Mouse (Mus musculus) lung, postnatal 14 days (tissue): Measurements from ENCODE around the gene Lrmp.

Experiments
- DNase-seq: peaks from one replicate; pipeline ENCODE4 v3.0.0; 2021

Gene Lrmp

GRCm38 (mm10) chr6:145210056-145210680, 94.7 kb downstream of the Lrmp start:
- no peak for DNase-seq

- DNase-seq, result peak; percentile 99
These were observed 95.4 kb downstream of the Lrmp start, which contains the start of the genes Casc1 and Etfrf1 for GRCm38 (mm10) chr6:145210816-145211338. Gene Casc1, minus strand, starts transcription at chr6:145211005. Gene Etfrf1, plus strand, starts transcription at chr6:145211134.

DNA sequence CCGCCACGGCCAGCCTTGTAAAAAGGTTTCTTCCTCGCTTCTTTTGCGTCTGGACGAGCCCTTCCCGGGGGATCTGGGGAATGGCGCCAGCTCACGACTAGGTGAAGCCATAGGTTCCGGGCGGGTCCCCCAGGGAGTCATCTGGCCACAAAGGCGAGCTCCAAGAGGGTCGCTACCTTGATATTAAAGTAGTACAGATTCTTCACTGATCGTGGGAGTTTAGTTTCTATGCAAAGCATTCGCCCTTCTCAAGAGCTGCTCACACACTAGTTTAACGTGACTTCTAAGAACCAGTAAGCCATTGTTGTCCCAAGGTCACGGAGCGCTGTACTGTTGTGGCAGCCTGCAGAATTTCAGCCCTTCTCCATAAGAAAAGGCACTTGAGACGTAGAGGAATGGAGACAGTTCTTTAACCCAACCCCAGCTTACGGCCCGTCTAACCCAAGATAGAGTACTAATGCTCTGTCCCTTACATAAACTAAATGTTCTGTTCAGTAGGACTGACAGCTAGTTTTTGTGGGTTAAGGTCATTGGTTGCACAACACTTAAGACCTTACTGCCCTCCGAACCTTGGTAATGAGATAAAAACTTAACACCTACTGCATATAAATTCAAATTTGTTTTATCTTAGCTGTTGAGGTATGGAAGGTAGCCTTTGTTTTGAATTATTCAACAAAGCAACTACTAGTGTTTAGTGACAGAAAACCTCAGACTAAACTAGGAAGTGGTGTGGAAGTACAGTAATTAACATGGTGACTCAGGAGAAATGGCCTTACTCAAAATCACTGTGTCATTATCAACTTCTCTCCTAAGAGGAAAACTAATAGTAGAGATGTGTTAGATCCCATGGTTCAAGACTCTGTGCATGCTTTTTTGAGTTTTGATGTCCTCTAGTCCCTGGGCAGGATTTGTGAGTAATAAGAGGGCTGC, 96.2 kb downstream of the Lrmp start:
- no peak for DNase-seq

DNA sequence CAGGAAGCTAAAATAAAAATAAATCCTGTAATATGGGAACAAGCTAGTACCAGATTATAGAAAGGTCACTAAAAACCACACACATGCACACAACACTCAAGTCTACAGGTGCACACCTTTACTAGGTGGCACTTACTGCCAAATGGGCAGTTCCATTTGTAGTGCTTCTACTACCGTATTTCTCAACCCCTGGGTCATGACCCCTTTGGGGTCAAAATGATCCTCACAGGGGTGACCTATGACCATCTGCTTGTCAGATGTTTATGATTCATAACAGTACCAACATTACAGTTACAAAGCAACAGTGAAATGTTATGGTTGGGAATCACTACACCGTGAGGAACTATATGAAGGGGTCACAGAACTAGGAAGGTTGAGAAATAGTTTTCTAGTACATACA, 98.5 kb downstream of the Lrmp start:
- no peak for DNase-seq

GRCm38 (mm10) chr6:145215826-145216225, 100.4 kb downstream of the Lrmp start:
- DNase-seq, result no peak

GRCm38 (mm10) chr6:145224246-145224645, 108.8 kb downstream of the Lrmp start:
- DNase-seq, result no peak
